Mouse (Mus musculus): ENCODE measurements around the gene Kmt2e. TPM values are rescaled to one million over a fixed set of nuclear protein-coding genes. Genes with fewer than 3 reads are reported as not detected.

Gene Kmt2e
- total and polyA plus RNA-seq, 3 experiments: 14.4 to 48.5 (median 38.1) TPM

DNA sequence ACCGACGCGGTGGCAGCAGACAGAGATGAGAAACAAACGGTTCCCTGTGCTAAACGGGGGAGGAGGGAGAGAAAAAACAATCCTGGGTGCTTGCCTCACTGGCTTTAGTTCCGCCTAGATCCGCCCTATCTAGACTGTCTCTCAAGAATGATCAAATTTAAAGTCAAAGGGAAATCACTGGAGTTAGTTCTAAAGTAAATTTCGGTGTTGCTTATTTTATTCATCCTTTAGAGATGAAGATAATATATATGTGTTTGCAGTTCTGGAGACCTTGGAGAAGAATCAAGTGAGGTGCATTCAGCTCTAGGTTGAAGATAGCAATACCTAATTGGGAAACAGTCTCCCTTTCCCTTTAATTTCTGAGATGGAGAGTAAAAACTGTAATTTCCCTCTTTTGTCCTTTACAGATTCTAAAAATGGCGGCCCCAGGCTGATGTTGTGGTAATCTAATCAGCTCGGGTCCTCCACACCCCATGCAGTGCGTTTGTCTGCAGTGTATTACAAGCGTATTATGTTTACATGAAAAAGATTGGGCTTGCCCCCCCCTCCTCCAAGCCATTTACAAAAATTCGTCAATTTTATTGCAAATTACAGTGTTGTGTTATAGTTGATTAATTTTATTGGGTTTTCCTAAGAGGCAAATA, 1.4 kb downstream of the Kmt2e start:
- peaks cover 23% of the 10 kb centered on the region for H3K36me3 ChIP-seq (ENCODE audit: control insufficient read depth, insufficient read depth, low read length)
- no peaks in the 10 kb centered on the region for H3K27me3 ChIP-seq (ENCODE audit: control insufficient read depth, insufficient read depth, low read length)
- H3K79me2 ChIP-seq (replicated peaks; ENCODE audit: control insufficient read depth, insufficient read depth, low read length): peaks cover 9% of the 10 kb centered on the region
- TF ChIP-seq CTCF (IDR thresholded peaks at IDR 0.05) (no peak), POLR2A (IDR thresholded peaks at IDR 0.05; ENCODE audit: insufficient read depth, low read depth, low read length) (no peak; the same call in 1 of the 2 replicates), EP300 (IDR thresholded peaks at IDR 0.05; ENCODE audit: insufficient read depth, low read depth, low read length) (no peak)
- DNase-seq: no peak
- peak overlapping the region; percentile 72 for H3K4me3 ChIP-seq
- H3K4me1 ChIP-seq (ENCODE audit: control insufficient read depth, insufficient read depth, low read length): peaks cover 9% of the 10 kb centered on the region
- peak overlapping the region; percentile 100 for H3K27ac ChIP-seq
- under 1% methylated on average over 13 of the region's 13 CpGs for WGBS
- intact Hi-C loops (cut with DNase I): loop anchor here (2.0 kb wide), 1 partner anchor 15 kb away; no protein-coding TSS in a partner anchor
- peak overlapping the region; percentile 97 for H3K9ac ChIP-seq (ENCODE audit: low read depth, low read length)

DNA sequence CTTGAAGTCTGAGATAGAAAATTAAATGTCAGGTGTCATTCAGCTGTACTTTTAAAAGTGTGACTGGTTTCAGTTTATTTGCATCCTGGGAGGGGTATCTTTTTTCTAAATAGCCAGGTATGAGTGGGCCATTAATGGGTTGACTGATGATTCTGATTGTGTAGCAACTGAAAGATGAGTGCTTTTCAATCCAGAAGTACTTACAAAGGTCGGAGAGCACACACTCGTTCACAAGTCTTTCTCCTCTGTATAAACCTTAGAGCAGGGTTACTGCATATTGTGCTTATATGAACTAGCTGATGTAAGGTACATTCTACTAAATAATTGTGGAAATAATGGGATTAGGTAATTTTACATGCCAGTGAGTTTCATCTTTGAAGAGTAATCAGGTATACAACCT, 2.5 kb downstream of the Kmt2e start:
- H3K27ac ChIP-seq: peak overlapping the region; percentile 100
- peak overlapping the region; percentile 37; the same call in 1 of the 2 replicates for H3K9ac ChIP-seq (ENCODE audit: low read depth, low read length)
- intact Hi-C loops (cut with DNase I): loop anchor here (2.0 kb wide), 1 partner anchor 14 kb away; no protein-coding TSS in a partner anchor
- H3K4me1 ChIP-seq (ENCODE audit: control insufficient read depth, insufficient read depth, low read length): peaks cover 8% of the 10 kb centered on the region
- peaks cover 28% of the 10 kb centered on the region for H3K36me3 ChIP-seq (ENCODE audit: control insufficient read depth, insufficient read depth, low read length)
- TF ChIP-seq EP300 (IDR thresholded peaks at IDR 0.05; ENCODE audit: insufficient read depth, low read depth, low read length) (no peak), POLR2A (IDR thresholded peaks at IDR 0.05; ENCODE audit: insufficient read depth, low read depth, low read length) (no peak), CTCF (IDR thresholded peaks at IDR 0.05) (no peak)
- DNase-seq: no peak
- WGBS: 2% methylated on average over 2 of the region's 2 CpGs
- H3K79me2 ChIP-seq (replicated peaks; ENCODE audit: control insufficient read depth, insufficient read depth, low read length): peaks cover 9% of the 10 kb centered on the region
- peak overlapping the region; percentile 72 for H3K4me3 ChIP-seq
- no peaks in the 10 kb centered on the region for H3K27me3 ChIP-seq (ENCODE audit: control insufficient read depth, insufficient read depth, low read length)

DNA sequence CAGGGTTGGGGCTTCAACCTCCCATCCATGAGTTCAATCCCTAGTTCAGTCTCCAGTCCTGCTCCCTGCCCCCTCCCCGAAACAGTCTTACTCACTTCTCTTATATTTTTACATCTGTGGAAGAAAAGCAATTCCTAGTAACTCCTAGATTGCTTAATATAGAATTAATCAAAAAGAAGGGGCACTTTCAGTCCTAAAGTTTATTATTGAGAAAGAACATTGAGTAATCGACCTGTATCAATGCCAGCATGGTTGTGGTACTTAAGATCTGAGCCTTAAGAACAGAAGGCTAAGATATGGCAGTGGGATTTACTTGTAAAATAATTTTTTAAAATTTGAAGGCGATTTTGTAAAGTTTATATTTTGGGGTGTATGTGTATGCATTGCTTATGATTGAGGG, 5.6 kb downstream of the Kmt2e start:
- intact Hi-C loops (cut with DNase I): no loop called here
- H3K4me3 ChIP-seq: no peak overlapping the region
- peaks cover 12% of the 10 kb centered on the region for H3K4me1 ChIP-seq (ENCODE audit: control insufficient read depth, insufficient read depth, low read length)
- no peaks in the 10 kb centered on the region for H3K27me3 ChIP-seq (ENCODE audit: control insufficient read depth, insufficient read depth, low read length)
- TF ChIP-seq POLR2A (IDR thresholded peaks at IDR 0.05; ENCODE audit: insufficient read depth, low read depth, low read length) (no peak), EP300 (IDR thresholded peaks at IDR 0.05; ENCODE audit: insufficient read depth, low read depth, low read length) (no peak), CTCF (IDR thresholded peaks at IDR 0.05) (no peak)
- no peak for DNase-seq
- no peak overlapping the region for H3K9ac ChIP-seq (ENCODE audit: low read depth, low read length)
- H3K27ac ChIP-seq: no peak overlapping the region
- H3K36me3 ChIP-seq (ENCODE audit: control insufficient read depth, insufficient read depth, low read length): peaks cover 39% of the 10 kb centered on the region
- H3K79me2 ChIP-seq (replicated peaks; ENCODE audit: control insufficient read depth, insufficient read depth, low read length): peaks cover 4% of the 10 kb centered on the region; the same call in 1 of the 2 replicates
- 76% methylated on average over 3 of the region's 3 CpGs for WGBS

DNA sequence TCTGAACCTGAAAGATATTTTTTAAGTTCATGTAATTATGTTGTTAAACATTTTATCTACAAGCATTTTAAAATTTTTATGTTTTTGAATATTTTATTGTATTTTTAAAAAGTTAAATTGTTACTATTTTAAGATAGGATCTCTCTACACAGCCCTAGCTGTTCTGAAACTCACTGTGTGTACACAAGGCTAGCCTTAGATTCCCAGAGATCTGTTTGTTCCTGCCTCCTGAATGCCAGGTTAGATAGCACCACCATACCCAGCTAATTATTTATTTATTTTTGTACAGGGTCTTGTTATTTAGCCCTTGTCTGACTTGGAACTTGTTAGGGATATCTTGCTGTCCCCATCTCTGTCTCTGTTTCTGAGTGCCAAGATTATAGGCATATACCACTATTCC, 6.3 kb downstream of the Kmt2e start:
- no peak for DNase-seq
- TF ChIP-seq CTCF (IDR thresholded peaks at IDR 0.05) (no peak), POLR2A (IDR thresholded peaks at IDR 0.05; ENCODE audit: insufficient read depth, low read depth, low read length) (no peak), EP300 (IDR thresholded peaks at IDR 0.05; ENCODE audit: insufficient read depth, low read depth, low read length) (no peak)
- Histone ChIP-seq H3K4me3 (no peak overlapping the region), H3K9ac (ENCODE audit: low read depth, low read length) (no peak overlapping the region), H3K79me2 (replicated peaks; ENCODE audit: control insufficient read depth, insufficient read depth, low read length) (peaks cover 4% of the 10 kb centered on the region; the same call in 1 of the 2 replicates), H3K36me3 (ENCODE audit: control insufficient read depth, insufficient read depth, low read length) (peaks cover 45% of the 10 kb centered on the region), H3K27ac (no peak overlapping the region), H3K4me1 (ENCODE audit: control insufficient read depth, insufficient read depth, low read length) (peaks cover 13% of the 10 kb centered on the region), H3K27me3 (ENCODE audit: control insufficient read depth, insufficient read depth, low read length) (no peaks in the 10 kb centered on the region)
- intact Hi-C loops (cut with DNase I): no loop called here

DNA sequence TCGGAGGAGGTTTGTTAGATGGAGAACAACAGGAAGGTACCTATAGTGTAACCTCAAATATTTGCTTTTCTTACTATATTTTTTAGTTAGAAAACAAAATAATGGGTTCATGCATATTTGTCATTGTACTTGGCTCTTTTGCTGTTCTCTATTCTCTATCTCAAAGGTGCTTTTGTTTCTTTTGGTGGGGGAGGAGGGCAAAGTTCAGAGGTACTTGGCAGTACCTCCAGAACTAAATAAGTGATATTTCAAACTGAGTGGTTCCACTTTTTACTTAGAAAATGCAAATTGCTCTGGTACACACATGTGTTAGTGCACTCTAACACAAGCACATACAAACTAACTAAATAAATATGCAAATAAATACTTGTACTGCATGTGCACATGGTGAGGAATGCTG, 7.7 kb downstream of the Kmt2e start:
- H3K9ac ChIP-seq (ENCODE audit: low read depth, low read length): no peak overlapping the region
- TF ChIP-seq EP300 (IDR thresholded peaks at IDR 0.05; ENCODE audit: insufficient read depth, low read depth, low read length) (no peak), POLR2A (IDR thresholded peaks at IDR 0.05; ENCODE audit: insufficient read depth, low read depth, low read length) (no peak), CTCF (IDR thresholded peaks at IDR 0.05) (no peak)
- H3K27ac ChIP-seq: no peak overlapping the region
- no peak for DNase-seq
- intact Hi-C loops (cut with DNase I): no loop called here
- peaks cover 52% of the 10 kb centered on the region for H3K36me3 ChIP-seq (ENCODE audit: control insufficient read depth, insufficient read depth, low read length)
- 63% methylated on average over 1 of the region's 1 CpGs for WGBS
- peaks cover 15% of the 10 kb centered on the region for H3K4me1 ChIP-seq (ENCODE audit: control insufficient read depth, insufficient read depth, low read length)
- H3K4me3 ChIP-seq: no peak overlapping the region
- H3K79me2 ChIP-seq (replicated peaks; ENCODE audit: control insufficient read depth, insufficient read depth, low read length): peaks cover 7% of the 10 kb centered on the region; the same call in 1 of the 2 replicates
- H3K27me3 ChIP-seq (ENCODE audit: control insufficient read depth, insufficient read depth, low read length): no peaks in the 10 kb centered on the region

DNA sequence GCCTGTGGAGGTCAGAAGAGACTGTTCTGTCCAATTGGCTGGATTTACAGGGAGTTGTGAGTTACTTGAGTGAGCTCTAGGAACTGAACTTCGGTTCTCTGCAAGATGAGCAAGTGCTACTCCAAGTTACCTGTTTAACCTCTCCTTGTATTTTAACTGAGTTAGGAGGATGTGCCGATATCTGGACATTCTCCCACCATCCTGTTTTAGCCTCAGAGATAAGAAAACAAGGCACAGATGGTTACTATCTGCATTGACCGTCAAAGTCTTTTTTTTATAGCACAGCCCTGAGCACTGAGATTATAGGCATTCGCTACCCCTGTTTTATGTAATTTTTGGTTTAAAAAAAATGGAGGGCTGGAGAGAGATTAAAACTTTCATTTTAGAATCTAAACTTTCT, 10.2 kb downstream of the Kmt2e start:
- Histone ChIP-seq H3K27ac (no peak overlapping the region), H3K27me3 (ENCODE audit: control insufficient read depth, insufficient read depth, low read length) (no peaks in the 10 kb centered on the region), H3K4me1 (ENCODE audit: control insufficient read depth, insufficient read depth, low read length) (peaks cover 12% of the 10 kb centered on the region), H3K36me3 (ENCODE audit: control insufficient read depth, insufficient read depth, low read length) (peaks cover 51% of the 10 kb centered on the region), H3K9ac (ENCODE audit: low read depth, low read length) (no peak overlapping the region), H3K4me3 (no peak overlapping the region), H3K79me2 (replicated peaks; ENCODE audit: control insufficient read depth, insufficient read depth, low read length) (peaks cover 6% of the 10 kb centered on the region; the same call in 1 of the 2 replicates)
- DNase-seq: no peak
- TF ChIP-seq EP300 (IDR thresholded peaks at IDR 0.05; ENCODE audit: insufficient read depth, low read depth, low read length) (no peak), CTCF (IDR thresholded peaks at IDR 0.05) (no peak), POLR2A (IDR thresholded peaks at IDR 0.05; ENCODE audit: insufficient read depth, low read depth, low read length) (no peak)
- WGBS: 18% methylated on average over 4 of the region's 4 CpGs
- intact Hi-C loops (cut with DNase I): no loop called here

Data from heart, adult 2 months (tissue).